Mouse (Mus musculus): Measurements from ENCODE around the gene Mnx1. TPM values are rescaled to one million over a fixed set of nuclear protein-coding genes. Genes with fewer than 3 reads are reported as not detected.

Gene Mnx1
- not detected for total RNA-seq (2021)

DNA sequence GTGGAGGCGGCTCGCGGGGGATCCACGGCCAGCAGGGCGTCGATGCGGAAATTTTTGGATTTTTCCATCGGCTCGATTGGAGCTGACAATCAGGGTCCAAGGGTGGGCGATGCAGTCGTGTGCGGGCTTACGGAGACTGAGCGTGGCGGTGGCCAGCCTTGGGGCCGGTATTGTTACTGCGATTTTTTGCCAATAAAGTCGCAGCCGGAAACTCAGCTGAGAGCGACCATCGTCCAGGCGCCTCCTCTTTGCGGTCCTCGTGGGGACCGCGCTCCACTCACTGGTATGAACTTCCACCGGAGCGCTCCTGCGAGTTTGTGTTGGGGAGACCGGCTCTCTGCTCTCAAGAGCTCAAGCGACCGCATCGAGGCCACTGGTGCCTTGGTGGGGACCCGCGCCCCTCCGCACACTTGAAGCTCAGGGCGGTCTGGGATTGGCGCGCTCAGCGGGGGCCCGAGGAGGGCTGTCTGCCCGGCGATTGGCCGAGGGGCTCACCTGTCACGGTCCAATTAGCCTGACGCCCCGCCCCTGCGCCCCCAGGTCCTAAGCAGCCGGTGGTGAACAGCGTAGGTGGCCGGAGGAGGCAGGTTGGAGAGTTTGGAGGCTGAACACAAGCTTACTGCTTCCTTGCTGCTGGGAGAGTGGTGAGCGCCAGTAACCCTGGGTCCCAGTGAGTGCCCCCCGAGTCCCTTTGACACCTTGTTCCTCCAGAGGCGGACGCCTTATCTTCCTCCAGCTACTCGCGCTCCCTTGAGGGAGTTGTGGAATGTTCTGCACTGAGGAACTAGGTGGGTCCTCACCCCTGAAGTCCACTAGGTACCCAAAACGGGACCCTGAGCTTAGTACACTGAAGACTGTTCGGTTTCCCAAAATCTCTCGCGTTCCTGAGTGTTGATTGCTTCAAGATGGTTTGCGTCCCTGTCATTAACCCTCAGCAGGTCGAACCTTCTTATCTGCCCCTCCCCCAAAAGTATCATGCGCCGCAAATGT, at the start of gene Mnx1:
Gene Mnx1 (minus strand): TSS at position 263 of the 990 bp plus-strand sequence.
- intact Hi-C loops (cut with DNase I), result loop anchor here (10.0 kb wide), 1 partner anchor 1314 kb away; the partner anchor contains the start of gene En2
- DNase-seq, result no peak

DNA sequence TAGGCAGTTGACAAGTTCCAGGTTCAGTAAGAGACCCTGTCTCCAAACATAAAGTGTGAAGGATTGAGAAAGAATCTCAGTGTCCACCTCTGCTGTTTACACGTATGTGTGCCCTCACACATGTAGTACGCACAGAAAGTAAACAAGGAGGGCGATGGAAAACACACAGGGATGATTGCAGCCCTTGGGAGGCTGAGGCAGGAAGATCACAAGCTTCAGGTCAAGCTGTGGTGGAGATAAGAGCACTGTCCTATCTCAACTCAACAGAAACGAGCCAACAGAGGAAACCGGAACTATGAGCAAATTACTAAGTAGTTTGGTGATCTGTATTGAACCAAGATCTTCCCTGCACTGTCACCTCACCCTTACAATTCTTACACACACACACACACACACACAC, 38.2 kb upstream of the Mnx1 start:
- no peak for DNase-seq
- intact Hi-C loops (cut with DNase I), result no loop called here

DNA sequence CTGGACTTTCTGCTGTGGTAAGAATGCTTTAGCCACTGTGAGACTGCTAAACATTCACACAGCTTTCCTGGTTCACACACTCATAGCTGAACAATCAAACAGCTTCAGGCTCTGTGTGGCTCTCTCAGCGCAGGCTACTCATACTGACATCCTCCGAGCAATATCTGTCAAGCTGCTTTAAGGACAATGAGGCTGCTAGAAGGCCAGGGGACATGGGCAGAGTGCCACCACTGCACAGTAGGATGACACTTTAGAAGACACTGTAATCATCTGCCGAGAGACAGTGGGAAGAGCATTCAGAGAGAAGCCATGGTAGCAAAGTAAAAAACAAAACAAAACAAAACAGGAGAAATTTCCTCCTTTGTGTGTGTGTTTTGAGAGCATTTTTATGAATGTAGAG, 37.6 kb upstream of the Mnx1 start:
- DNase-seq, result no peak
- intact Hi-C loops (cut with DNase I), result no loop called here

- DNase-seq, result no peak
- intact Hi-C loops (cut with DNase I), result no loop called here
These were observed 28.7 kb upstream of the Mnx1 start for GRCm38 (mm10) chr5:29507013-29507412.

- intact Hi-C loops (cut with DNase I), result no loop called here
- DNase-seq, result no peak
These were observed 9.1 kb upstream of the Mnx1 start for GRCm38 (mm10) chr5:29487321-29487720.

- intact Hi-C loops (cut with DNase I), result no loop called here
- no peak for DNase-seq
These were observed 7.7 kb upstream of the Mnx1 start for GRCm38 (mm10) chr5:29485941-29486320.

GRCm38 (mm10) chr5:29484965-29485940, 7.0 kb upstream of the Mnx1 start:
- intact Hi-C loops (cut with DNase I), result no loop called here
- DNase-seq, result no peak

- intact Hi-C loops (cut with DNase I), result no loop called here
- DNase-seq, result no peak
These were observed 5.5 kb upstream of the Mnx1 start for GRCm38 (mm10) chr5:29483801-29484200.

- no peak for DNase-seq
- intact Hi-C loops (cut with DNase I), result loop anchor here (10.0 kb wide), 1 partner anchor 1314 kb away; the partner anchor contains the start of gene En2
These were observed 926 bp upstream of the Mnx1 start for GRCm38 (mm10) chr5:29479198-29479593.

DNA sequence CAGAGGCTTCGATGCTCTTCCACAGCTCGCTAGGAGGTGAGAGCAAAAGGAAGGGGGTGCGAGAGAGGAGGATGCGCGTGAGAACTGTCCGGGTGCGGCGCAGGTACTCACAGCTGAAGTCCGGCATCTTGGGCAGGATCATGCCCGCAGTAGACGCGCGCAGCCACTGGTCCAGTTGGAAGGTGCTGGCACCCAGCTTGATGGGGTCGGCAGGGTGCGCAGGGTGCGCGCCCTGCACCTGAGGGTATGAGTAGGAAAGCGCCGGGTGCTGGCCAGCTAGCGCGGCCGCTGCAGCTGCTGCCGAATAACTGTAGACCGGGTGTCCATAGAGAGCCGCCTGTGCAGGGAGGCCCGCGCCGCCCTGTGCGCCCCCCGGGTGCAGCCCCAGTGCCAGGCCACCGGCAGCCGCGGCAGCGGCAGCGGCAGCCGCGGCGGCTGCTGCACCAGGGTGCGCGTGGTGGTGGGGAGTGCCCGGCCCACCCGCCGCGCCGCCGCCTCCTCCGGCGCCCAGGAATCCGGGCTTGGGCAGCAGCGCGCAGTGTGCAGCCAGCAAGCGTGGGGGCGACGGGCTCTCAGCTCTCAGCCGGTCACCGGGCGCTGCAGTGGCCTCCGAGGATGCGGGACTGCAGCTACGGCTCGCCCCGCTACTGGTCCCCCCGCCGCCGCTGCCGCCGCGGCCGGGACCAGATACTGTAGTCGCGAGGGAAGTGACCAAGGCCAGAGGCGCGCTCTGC, 629 bp downstream of the Mnx1 start:
- intact Hi-C loops (cut with DNase I), result loop anchor here (10.0 kb wide), 1 partner anchor 1313 kb away; the partner anchor contains the start of gene En2
- DNase-seq, result no peak

- DNase-seq, result no peak
- intact Hi-C loops (cut with DNase I), result loop anchor here (10.0 kb wide), 1 partner anchor 1311 kb away; the partner anchor contains the start of gene En2
These were observed 2.2 kb downstream of the Mnx1 start for GRCm38 (mm10) chr5:29476021-29476420.

GRCm38 (mm10) chr5:29475556-29475955, 2.7 kb downstream of the Mnx1 start:
- no peak for DNase-seq
- intact Hi-C loops (cut with DNase I), result loop anchor here (10.0 kb wide), 1 partner anchor 1311 kb away; the partner anchor contains the start of gene En2

GRCm38 (mm10) chr5:29475041-29475440, 3.2 kb downstream of the Mnx1 start:
- intact Hi-C loops (cut with DNase I), result loop anchor here (10.0 kb wide), 1 partner anchor 1310 kb away; the partner anchor contains the start of gene En2
- no peak for DNase-seq

DNA sequence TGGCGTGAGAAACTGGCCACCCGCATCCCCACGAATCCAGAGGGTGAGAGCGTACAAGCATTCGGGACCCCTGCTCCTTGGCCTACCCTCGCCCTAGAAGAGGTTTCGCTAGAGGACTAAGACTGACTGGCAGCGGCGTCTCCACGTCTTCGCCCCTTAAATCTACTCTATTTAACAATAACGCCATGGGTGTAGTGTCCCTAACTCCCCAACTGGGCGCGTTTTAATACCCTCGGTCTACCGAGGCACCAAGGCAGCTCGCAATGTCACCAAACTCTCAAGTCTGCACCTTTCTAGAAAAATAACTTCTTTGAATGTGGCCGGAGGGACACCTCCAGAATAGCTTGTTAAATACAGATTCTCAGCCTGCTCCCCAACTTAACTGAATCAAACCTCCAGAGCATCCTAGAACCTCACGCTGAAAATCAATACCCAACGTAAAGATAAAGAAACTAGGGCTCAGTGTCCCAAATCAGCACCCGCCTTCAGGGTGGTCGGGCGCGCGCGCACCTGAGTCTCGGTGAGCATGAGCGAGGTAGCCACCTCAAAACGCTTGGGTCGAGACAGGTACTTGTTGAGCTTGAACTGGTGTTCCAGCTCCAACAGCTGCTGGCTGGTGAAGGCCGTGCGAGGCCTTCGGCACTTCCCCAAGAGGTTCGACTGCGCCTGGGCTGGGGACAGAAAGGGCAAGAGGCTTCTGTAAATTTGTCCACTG, 3.9 kb downstream of the Mnx1 start:
- intact Hi-C loops (cut with DNase I), result loop anchor here (10.0 kb wide), 1 partner anchor 1310 kb away; the partner anchor contains the start of gene En2
- DNase-seq, result no peak

DNA sequence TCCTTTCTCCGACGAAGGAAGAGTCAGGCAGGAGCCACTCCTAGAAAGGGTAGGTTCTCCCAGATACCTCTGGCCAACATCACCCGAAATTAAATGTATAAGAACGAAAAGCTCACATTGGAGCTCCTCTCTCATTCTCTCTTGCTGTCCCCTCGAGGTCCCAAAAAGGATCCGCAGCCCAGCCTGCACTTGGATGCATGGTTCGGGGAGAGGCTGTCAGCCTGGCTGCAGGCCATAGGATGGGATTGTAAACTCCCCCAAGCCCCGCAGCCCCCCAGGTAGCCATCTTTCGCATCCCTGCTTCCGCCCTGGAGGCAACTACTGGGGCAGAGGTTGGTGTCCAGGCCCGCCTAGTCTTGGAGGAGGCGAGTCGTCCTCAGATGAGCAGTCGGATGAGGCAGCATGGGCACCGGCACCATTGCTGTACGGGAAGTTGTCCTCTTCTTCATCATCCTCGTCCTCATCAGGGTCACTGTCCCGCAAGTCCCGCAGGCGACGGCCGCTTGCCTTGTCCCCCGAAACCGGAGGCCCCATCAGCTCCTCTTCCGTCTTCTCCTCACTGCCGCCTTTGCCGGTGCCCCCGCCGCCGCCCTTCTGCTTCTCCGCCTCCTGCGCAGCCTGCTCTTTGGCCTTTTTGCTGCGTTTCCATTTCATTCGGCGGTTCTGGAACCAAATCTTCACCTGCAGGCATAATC, 4.6 kb downstream of the Mnx1 start:
- no peak for DNase-seq
- intact Hi-C loops (cut with DNase I), result loop anchor here (10.0 kb wide), 1 partner anchor 1309 kb away; the partner anchor contains the start of gene En2

- no peak for DNase-seq
- intact Hi-C loops (cut with DNase I), result loop anchor here (10.0 kb wide), 1 partner anchor 1307 kb away; the partner anchor contains the start of gene En2
These were observed 6.2 kb downstream of the Mnx1 start for GRCm38 (mm10) chr5:29471855-29472665.

- DNase-seq, result no peak
- intact Hi-C loops (cut with DNase I), result loop anchor here (10.0 kb wide), 1 partner anchor 1307 kb away; the partner anchor contains the start of gene En2
These were observed 6.9 kb downstream of the Mnx1 start for GRCm38 (mm10) chr5:29471396-29471795.
